Mouse (Mus musculus) midbrain, embryonic 11.5 days (tissue): ENCODE measurements at regions not wholly inside any gene's neighbourhood (a gene's known extent, or its start where the extent isn't known, plus 50 kb on each side); places are given as distances from the start of the nearest gene placed in this dataset.

ENCODE experiments used
- ATAC-seq: fragments of 200-750 bp; cut with Nextera tagmentation; 2 replicates; pipeline ENCODE4 v1.8.0; 2017; ENCODE audit warnings: moderate TSS enrichment, moderate library complexity; ENCODE audit not compliant: low FRiP score
- DNase-seq: peaks from one replicate; pipeline ENCODE4 v3.0.0; 2015; ENCODE audit warnings: low spot score; ENCODE audit errors: missing footprints
- H3K27ac ChIP-seq: fragments of 300-500 bp; sonication (generic); 2 replicates; pipeline ENCODE4 v1.5.1; 2014; ENCODE audit warnings: low read depth, low read length
- H3K27me3 ChIP-seq: fragments of 300-500 bp; sonication (generic); 2 replicates; pipeline ENCODE4 v1.6.1; 2014; ENCODE audit warnings: mild to moderate bottlenecking, low read length, moderate library complexity, mixed read lengths; ENCODE audit not compliant: control insufficient read depth, insufficient read depth
- H3K36me3 ChIP-seq: fragments of 300-500 bp; sonication (generic); 2 replicates; pipeline ENCODE4 v1.6.1; 2014; ENCODE audit warnings: mild to moderate bottlenecking, low read length, moderate library complexity, mixed read lengths; ENCODE audit not compliant: control insufficient read depth, insufficient read depth
- H3K4me1 ChIP-seq: fragments of 300-500 bp; sonication (generic); 2 replicates; pipeline ENCODE4 v1.6.1; 2014; ENCODE audit warnings: low read length; ENCODE audit not compliant: control insufficient read depth, insufficient read depth
- H3K4me2 ChIP-seq: fragments of 300-500 bp; sonication (generic); 2 replicates; pipeline ENCODE4 v1.6.1; 2014; ENCODE audit warnings: mild to moderate bottlenecking, moderate library complexity
- H3K4me3 ChIP-seq: fragments of 300-500 bp; sonication (generic); 2 replicates; pipeline ENCODE4 v1.5.1; 2014; ENCODE audit warnings: low read depth, low read length
- H3K9ac ChIP-seq: fragments of 300-500 bp; sonication (generic); 2 replicates; pipeline ENCODE4 v1.6.1; 2014; ENCODE audit warnings: low read length
- H3K9me3 ChIP-seq: fragments of 300-500 bp; sonication (generic); 2 replicates; pipeline ENCODE4 v1.6.1; 2016; ENCODE audit warnings: low read length; ENCODE audit not compliant: control insufficient read depth
- WGBS: fragments of 180-500 bp; shearing (Covaris S2); extraction: QIAGEN DNeasy Blood & Tissue Kit; methylation state at CpG from one replicate; pipeline ENCODE4 v1.1.7; 2014; 5-methylcytosine and 5-hydroxymethylcytosine counted together

GRCm38 (mm10) chr10:71733821-71734220 lies 386.3 kb downstream of the Ipmk start:
- no peak overlapping the region for H3K4me3 ChIP-seq
- H3K27ac ChIP-seq: no peak overlapping the region
- no peak overlapping the region for H3K4me2 ChIP-seq
- no peak overlapping the region for H3K9ac ChIP-seq
- H3K4me1 ChIP-seq: no peaks in the 10 kb centered on the region
- WGBS: 82% methylated on average over 3 of the region's 3 CpGs
- no peak for DNase-seq
- no peak for ATAC-seq
- H3K27me3 ChIP-seq: no peaks in the 10 kb centered on the region
- no peaks in the 10 kb centered on the region for H3K36me3 ChIP-seq
- H3K9me3 ChIP-seq: no peaks in the 10 kb centered on the region

- Histone ChIP-seq H3K27ac (no peak overlapping the region), H3K9ac (no peak overlapping the region), H3K4me1 (no peaks in the 10 kb centered on the region), H3K9me3 (no peaks in the 10 kb centered on the region), H3K36me3 (no peaks in the 10 kb centered on the region), H3K27me3 (no peaks in the 10 kb centered on the region), H3K4me3 (no peak overlapping the region), H3K4me2 (no peak overlapping the region)
- DNase-seq: no peak
- 71% methylated on average over 2 of the region's 2 CpGs for WGBS
- ATAC-seq: no peak
Measured at GRCm38 (mm10) chr10:71734481-71734880, 386.9 kb downstream of the Ipmk start.

GRCm38 (mm10) chr10:71738280-71738679 lies 390.7 kb downstream of the Ipmk start:
- no peak overlapping the region for H3K4me3 ChIP-seq
- H3K9ac ChIP-seq: no peak overlapping the region
- no peaks in the 10 kb centered on the region for H3K4me1 ChIP-seq
- DNase-seq: peak; percentile 85
- no peaks in the 10 kb centered on the region for H3K36me3 ChIP-seq
- WGBS: 16% methylated on average over 4 of the region's 4 CpGs
- H3K4me2 ChIP-seq: no peak overlapping the region
- H3K27me3 ChIP-seq: no peaks in the 10 kb centered on the region
- H3K27ac ChIP-seq: no peak overlapping the region
- peak; percentile 83 for ATAC-seq
- no peaks in the 10 kb centered on the region for H3K9me3 ChIP-seq

- H3K9ac ChIP-seq: no peak overlapping the region
- 74% methylated on average over 8 of the region's 8 CpGs for WGBS
- no peak overlapping the region for H3K27ac ChIP-seq
- no peak overlapping the region for H3K4me2 ChIP-seq
- H3K4me1 ChIP-seq: no peaks in the 10 kb centered on the region
- ATAC-seq (peak; percentile 54; the same call in 1 of the 2 replicates), DNase-seq (no peak)
- no peaks in the 10 kb centered on the region for H3K9me3 ChIP-seq
- no peaks in the 10 kb centered on the region for H3K27me3 ChIP-seq
- H3K36me3 ChIP-seq: no peaks in the 10 kb centered on the region
- no peak overlapping the region for H3K4me3 ChIP-seq
Measured at GRCm38 (mm10) chr10:71748557-71749493, 401.3 kb downstream of the Ipmk start.

GRCm38 (mm10) chr10:71753255-71753654 lies 405.7 kb downstream of the Ipmk start:
- Histone ChIP-seq H3K4me2 (no peak overlapping the region), H3K9me3 (no peaks in the 10 kb centered on the region), H3K9ac (no peak overlapping the region), H3K27me3 (no peaks in the 10 kb centered on the region), H3K4me3 (no peak overlapping the region), H3K36me3 (no peaks in the 10 kb centered on the region), H3K27ac (no peak overlapping the region), H3K4me1 (no peaks in the 10 kb centered on the region)
- WGBS: 89% methylated on average over 2 of the region's 2 CpGs
- no peak for ATAC-seq
- DNase-seq: no peak

- Histone ChIP-seq H3K27me3 (no peaks in the 10 kb centered on the region), H3K4me3 (no peak overlapping the region), H3K4me1 (no peaks in the 10 kb centered on the region), H3K9me3 (no peaks in the 10 kb centered on the region), H3K27ac (no peak overlapping the region), H3K9ac (no peak overlapping the region), H3K36me3 (no peaks in the 10 kb centered on the region), H3K4me2 (no peak overlapping the region)
- DNase-seq: no peak
- 66% methylated on average over 3 of the region's 3 CpGs for WGBS
- ATAC-seq: peak; percentile 40; the same call in 1 of the 2 replicates
Measured at GRCm38 (mm10) chr10:71754799-71755198, 407.2 kb downstream of the Ipmk start.

GRCm38 (mm10) chr10:71778903-71779302 lies 431.3 kb downstream of the Ipmk start:
- no peak for ATAC-seq
- no peaks in the 10 kb centered on the region for H3K27me3 ChIP-seq

GRCm38 (mm10) chr10:71789241-71789640 lies 441.7 kb downstream of the Ipmk start:
- Histone ChIP-seq H3K4me1 (no peaks in the 10 kb centered on the region), H3K27me3 (no peaks in the 10 kb centered on the region), H3K36me3 (no peaks in the 10 kb centered on the region), H3K27ac (no peak overlapping the region), H3K4me3 (no peak overlapping the region), H3K9me3 (no peaks in the 10 kb centered on the region), H3K9ac (no peak overlapping the region), H3K4me2 (no peak overlapping the region)
- WGBS: 68% methylated on average over 1 of the region's 1 CpGs
- ATAC-seq: no peak
- no peak for DNase-seq

More at GRCm38 (mm10) chr10:71778903-71779302, 431.3 kb downstream of the Ipmk start:
- Histone ChIP-seq H3K9ac (no peak overlapping the region), H3K4me3 (no peak overlapping the region), H3K9me3 (no peaks in the 10 kb centered on the region), H3K4me2 (no peak overlapping the region), H3K27ac (no peak overlapping the region), H3K36me3 (no peaks in the 10 kb centered on the region), H3K4me1 (no peaks in the 10 kb centered on the region)
- DNase-seq: no peak
- WGBS: 88% methylated on average over 7 of the region's 7 CpGs

GRCm38 (mm10) chr10:71789936-71790335 lies 442.4 kb downstream of the Ipmk start:
- ATAC-seq (no peak), DNase-seq (no peak)
- Histone ChIP-seq H3K4me1 (no peaks in the 10 kb centered on the region), H3K9ac (no peak overlapping the region), H3K4me3 (no peak overlapping the region), H3K36me3 (no peaks in the 10 kb centered on the region), H3K4me2 (no peak overlapping the region), H3K27me3 (no peaks in the 10 kb centered on the region), H3K9me3 (no peaks in the 10 kb centered on the region), H3K27ac (no peak overlapping the region)
- 95% methylated on average over 1 of the region's 1 CpGs for WGBS
